Mouse (Mus musculus) mesoderm, embryonic 11.5 days (tissue): ENCODE measurements around the gene Gon4l.

Experiments used
- DNase-seq: peaks from one replicate; pipeline ENCODE4 v3.0.0-alpha.2; 2012; ENCODE audit warnings: low read depth, low spot score

The Gon4l gene

GRCm38 (mm10) chr3:88906393-88907159 is 71.5 kb downstream of the Gon4l start:
- DNase-seq, result no peak

DNA sequence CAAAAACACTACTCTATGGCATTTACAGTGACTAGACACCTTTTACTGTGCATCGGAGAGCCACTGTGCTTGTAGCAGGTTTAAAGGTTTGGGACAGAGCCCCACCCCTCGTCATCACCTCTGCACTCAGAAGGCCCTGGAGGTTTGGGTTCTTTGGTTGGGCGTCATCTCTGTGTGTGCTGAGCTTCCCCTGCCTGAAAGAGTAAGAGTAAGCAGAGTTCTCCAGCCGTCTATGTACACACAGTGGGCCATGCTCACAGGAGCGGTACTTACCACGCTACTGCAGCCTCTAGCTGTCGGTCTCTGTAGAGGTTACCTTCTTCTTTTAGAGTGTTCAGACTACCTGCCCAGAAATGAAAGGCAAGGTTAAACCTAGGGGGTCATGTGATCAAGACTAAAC is 77.6 kb downstream of the Gon4l start:
- no peak for DNase-seq

DNA sequence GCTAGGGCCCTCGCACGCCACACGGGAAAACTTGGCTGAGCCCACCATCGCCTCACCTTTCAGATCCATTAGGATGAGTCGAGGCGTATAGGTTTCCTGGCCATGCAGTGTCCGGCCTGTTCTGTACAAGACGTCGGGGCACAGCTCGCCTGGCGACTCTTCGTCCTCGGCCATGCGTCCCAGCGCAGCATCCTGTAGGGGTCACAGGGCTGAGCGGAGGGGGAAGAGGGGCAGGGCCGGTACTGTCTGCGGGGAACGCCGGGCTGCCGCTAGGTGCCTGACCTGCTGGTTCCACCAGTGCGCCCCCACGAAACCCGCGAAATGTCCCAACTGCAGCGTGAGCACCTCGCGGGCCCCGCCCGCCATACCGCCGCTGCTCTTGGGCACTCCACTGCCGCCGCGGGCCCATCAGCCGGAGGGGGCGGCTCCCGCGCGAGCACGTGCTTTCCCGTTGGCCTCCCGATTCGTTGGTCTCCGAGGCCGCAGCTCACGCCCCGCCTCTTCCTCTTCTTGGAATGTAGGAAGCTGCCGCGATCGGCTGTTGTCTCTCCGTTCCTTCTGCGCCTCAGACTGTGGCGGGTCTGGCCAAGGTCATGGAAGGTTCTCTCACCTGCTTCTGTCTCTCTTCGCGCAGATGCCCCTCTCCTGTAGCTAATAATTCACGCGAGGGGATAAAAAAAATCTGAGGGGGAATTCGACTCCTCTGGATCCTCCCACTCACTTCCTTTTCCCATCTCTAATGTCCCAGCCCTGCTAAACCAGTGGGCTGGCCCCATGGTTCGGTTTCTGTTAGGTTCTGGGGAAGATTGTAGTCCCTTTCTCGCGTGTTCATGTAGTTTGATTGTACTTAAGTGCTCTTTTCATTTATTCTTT is 78.7 kb downstream of the Gon4l start, which contains the start of gene Msto1:
TSS of gene Msto1 (minus strand) at position 489 of the 873 bp plus-strand sequence.
- peak; percentile 92 for DNase-seq

GRCm38 (mm10) chr3:88914384-88914810 is 79.4 kb downstream of the Gon4l start:
- DNase-seq, result no peak

- DNase-seq, result no peak
These were observed 84.0 kb downstream of the Gon4l start for GRCm38 (mm10) chr3:88918981-88919380.

- DNase-seq, result no peak
These were observed 86.4 kb downstream of the Gon4l start for GRCm38 (mm10) chr3:88921411-88921810.

DNA sequence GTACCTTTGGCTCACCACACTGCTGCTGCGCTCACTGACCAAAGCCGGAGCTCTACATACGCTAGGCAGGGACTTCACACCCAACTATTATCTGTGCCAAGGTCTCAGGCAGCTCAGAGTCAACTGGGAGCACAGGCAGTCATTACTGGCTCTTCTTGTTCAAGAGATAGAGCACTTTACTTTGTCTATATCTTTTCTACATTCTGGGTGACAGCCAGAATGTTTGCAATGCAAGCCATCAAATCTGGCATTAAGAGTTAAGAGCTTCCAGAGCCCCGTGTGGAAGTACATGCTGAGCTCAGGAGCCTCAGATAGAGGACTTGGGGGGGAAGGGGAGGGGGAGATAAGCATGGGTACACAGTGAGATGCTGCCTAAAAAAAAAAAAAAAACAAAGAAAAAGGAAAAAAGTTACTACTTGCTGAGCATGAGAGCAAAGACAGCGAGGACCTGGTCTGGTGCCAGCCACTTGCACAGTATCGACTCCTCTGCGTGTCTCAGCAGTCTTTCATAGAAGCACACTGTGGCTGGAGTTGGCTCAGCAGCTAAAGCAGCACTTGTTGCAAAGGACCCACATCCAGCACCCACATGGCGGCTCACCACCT is 89.1 kb downstream of the Gon4l start:
- no peak for DNase-seq

- DNase-seq, result no peak
These were observed 90.6 kb downstream of the Gon4l start for GRCm38 (mm10) chr3:88925651-88926050.

GRCm38 (mm10) chr3:88929501-88929900 is 94.5 kb downstream of the Gon4l start:
- DNase-seq, result no peak

- DNase-seq, result no peak
These were observed 104.0 kb downstream of the Gon4l start for GRCm38 (mm10) chr3:88939071-88939470.

DNA sequence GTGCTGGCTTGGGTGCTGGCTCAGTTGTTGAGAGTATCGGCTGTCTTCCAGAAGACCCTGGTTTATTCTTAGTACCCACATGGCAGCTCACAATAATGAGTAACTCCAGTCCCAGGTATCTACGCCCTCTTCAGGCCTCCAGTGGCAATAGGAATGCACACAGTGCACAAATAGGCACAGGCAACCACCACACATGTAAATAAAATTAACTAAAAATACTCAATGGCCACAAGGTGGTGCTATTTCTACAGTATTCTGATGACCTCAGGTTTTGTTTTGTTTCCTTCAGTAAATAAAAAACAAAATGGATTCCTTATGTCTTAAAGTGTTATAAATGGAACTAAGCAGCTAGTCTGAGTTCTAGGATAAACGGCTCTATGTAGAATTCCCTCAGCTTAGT is 104.7 kb downstream of the Gon4l start:
- peak; percentile 65 for DNase-seq

DNA sequence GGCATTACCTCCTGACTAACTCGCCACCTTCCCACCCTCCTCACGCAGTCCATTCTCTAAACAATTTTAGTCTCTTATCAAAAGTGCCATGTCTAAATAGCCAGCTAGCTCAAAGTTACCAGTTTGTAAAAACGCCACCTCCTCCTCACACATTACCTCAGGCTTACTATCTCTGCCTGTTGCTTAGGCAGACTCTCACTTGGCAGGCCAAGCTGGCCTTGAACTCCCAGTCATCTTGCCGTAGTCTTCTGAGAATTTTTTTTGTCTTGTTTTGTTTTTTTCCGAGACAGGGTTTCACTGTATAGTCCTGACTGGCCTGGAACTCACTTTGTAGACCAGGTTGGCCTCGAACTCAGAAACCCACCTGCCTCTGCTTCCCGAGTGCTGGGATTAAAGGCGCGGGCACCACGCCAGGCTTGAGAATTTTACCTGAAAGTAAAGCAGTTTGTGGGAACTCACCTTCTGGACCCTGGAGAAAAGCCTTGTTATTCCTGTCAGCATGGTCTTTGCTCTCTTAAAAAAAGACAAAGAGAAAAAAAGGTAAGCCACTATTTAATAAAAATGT is 107.4 kb downstream of the Gon4l start:
- DNase-seq, result no peak

GRCm38 (mm10) chr3:88944109-88944508 is 109.1 kb downstream of the Gon4l start:
- DNase-seq, result no peak

- DNase-seq, result peak; percentile 91
These were observed 115.0 kb downstream of the Gon4l start for GRCm38 (mm10) chr3:88949786-88950575.

GRCm38 (mm10) chr3:88950576-88951326 is 115.7 kb downstream of the Gon4l start, which contains the start of the genes Ash1l and Dap3:
Gene Ash1l (plus strand): TSS chr3:88950622.
Gene Dap3 (minus strand): TSS chr3:88951181.
- peak; percentile 83 for DNase-seq

DNA sequence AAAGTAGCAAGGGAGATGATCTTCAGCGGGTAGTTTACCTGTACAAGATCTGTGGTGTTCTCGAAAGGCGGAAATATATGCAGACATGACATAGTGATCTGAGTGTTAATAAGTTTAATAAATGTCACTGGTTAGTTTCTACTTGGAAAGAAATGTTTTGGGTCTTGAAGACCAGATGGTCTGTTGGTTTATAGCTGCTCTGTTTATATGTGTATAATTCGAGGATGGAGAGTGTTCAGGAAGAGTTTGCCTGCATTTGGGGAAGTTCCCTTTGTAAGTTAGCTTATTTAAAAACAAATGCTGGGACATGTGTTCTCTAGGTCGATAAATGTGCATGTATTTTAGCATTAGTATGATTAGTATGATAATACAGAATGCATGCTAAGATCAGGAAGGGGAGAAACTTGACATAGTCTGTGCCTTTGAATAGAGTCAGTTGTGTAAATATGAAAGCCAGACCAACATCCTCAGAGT is 116.3 kb downstream of the Gon4l start:
- no peak for DNase-seq

DNA sequence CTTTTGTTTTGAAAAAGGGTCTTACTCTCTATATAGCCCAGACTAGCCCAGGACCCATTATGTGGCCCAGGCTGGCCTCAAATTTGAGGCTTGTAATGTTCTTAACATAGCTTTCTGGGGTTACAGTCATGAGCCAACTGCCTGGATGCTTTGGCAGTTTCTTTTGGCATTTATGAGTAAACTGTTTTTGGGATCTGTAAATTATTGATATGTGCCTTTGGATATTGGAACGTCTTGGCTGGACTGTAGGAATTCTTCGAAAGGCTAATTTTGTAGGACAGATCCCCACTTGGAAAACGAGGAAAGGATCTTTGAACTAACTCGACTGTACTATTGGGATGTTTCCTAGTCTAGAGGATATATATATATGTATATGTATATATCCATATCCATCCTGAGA is 118.2 kb downstream of the Gon4l start:
- DNase-seq, result no peak

GRCm38 (mm10) chr3:88953736-88954135 is 118.7 kb downstream of the Gon4l start:
- DNase-seq, result no peak
